20 mouse cellular contexts compared by ENCODE assay signal in genomic region chr1:90505599-90505998, GRCm38 (mm10).
DNase-seq lines count a peak whose midpoint lies in the region; ATAC-seq and TF ChIP-seq lines count a peak whose summit lies in the region.
"Had no signal": no experiment of that assay in that cellular context is flagged by ENCODE, and none has a peak within 500 bp of the region (broad histone marks: within the 10 kb centered on the region; RNA-seq: fewer than 3 reads in every experiment).

No protein-coding gene starts in this region.

- no peak for DNase-seq in heart, adult 8-10 months (ENCODE audit: low spot score)
- DNase-seq in 3T3-L1 (ENCODE audit: low read depth, low spot score): peak; percentile 40
- peak; percentile 5 for DNase-seq in CD4-positive helper T cell, adult 2 months (ENCODE audit: low read depth, low spot score)
- peak; percentile 11 for DNase-seq in thymus, adult 2 months
- no peak for DNase-seq in kidney, postnatal 4 days
- DNase-seq in left cerebral cortex, adult 11 months (ENCODE audit: low spot score): no peak
- no peak for DNase-seq in kidney, adult 2 months
- DNase-seq: cerebellum, adult 9-10 months; gastrocnemius, postnatal 14 days; heart, postnatal 4 days; kidney, adult 9 months; right cerebral cortex, postnatal 4 days had no signal

- peak overlapping the region; percentile 50 for H3K27ac ChIP-seq in heart, embryonic 15.5 days
- no peak overlapping the region for H3K27ac ChIP-seq in thymus, adult 2 months (ENCODE audit: control insufficient read depth, insufficient read depth, low read length)
- H3K27ac ChIP-seq in kidney, adult 2 months (ENCODE audit: insufficient read depth, low read depth, low read length): no peak overlapping the region
- H3K27ac ChIP-seq: embryonic facial prominence, embryonic 13.5 days; hindbrain, postnatal 0 days; lung, embryonic 15.5 days; macrophage; midbrain, embryonic 13.5 days had no signal

- H3K9me3 ChIP-seq in heart, embryonic 15.5 days (replicated peaks): no peaks in the 10 kb centered on the region
- H3K9me3 ChIP-seq: embryonic facial prominence, embryonic 13.5 days; limb, embryonic 15.5 days; lung, embryonic 15.5 days; midbrain, embryonic 13.5 days had no signal

- ATAC-seq in heart, embryonic 15.5 days (replicated peaks; ENCODE audit: insufficient number of reproducible peaks, insufficient read depth, low FRiP score, low read depth): no peak
- ATAC-seq: hindbrain, postnatal 0 days; midbrain, embryonic 13.5 days; Patski had no signal

- no peaks in the 10 kb centered on the region for H3K27me3 ChIP-seq in heart, embryonic 15.5 days
- no peaks in the 10 kb centered on the region for H3K27me3 ChIP-seq in thymus, adult 2 months (ENCODE audit: control insufficient read depth, insufficient read depth, low read length)
- H3K27me3 ChIP-seq in kidney, adult 2 months (replicated peaks; ENCODE audit: control insufficient read depth, insufficient read depth, low read length): no peaks in the 10 kb centered on the region
- H3K27me3 ChIP-seq: embryonic facial prominence, embryonic 13.5 days; limb, embryonic 15.5 days; midbrain, embryonic 13.5 days; Patski had no signal

- TF ChIP-seq CTCF in thymus, adult 2 months (IDR thresholded peaks at IDR 0.05; ENCODE audit: borderline replicate concordance, control insufficient read depth, extremely low read depth, insufficient read depth, low read length, poor library complexity): no peak
- no peak for TF ChIP-seq CTCF in kidney, adult 2 months (conservative IDR thresholded peaks at IDR 0.05; ENCODE audit: insufficient read depth, insufficient read length, low read depth, low read length)

- TF ChIP-seq POLR2A in thymus, adult 2 months (IDR thresholded peaks at IDR 0.05; ENCODE audit: control insufficient read depth, extremely low read depth, insufficient read depth, low read length, poor library complexity): no peak
- no peak for TF ChIP-seq POLR2A in kidney, adult 2 months (IDR thresholded peaks at IDR 0.05; ENCODE audit: low read depth, low read length)

- H3K9ac ChIP-seq in heart, embryonic 15.5 days: no peak overlapping the region
- H3K9ac ChIP-seq: embryonic facial prominence, embryonic 13.5 days; limb, embryonic 15.5 days; lung, embryonic 15.5 days; midbrain, embryonic 13.5 days had no signal

- H3K4me3 ChIP-seq in heart, embryonic 15.5 days: no peak overlapping the region
- H3K4me3 ChIP-seq in thymus, adult 2 months (ENCODE audit: control insufficient read depth, insufficient read depth, low read length): no peak overlapping the region
- H3K4me3 ChIP-seq in kidney, adult 2 months (ENCODE audit: insufficient read depth, low read depth, low read length): no peak overlapping the region
- H3K4me3 ChIP-seq: embryonic facial prominence, embryonic 13.5 days; limb, embryonic 15.5 days; lung, embryonic 15.5 days; midbrain, embryonic 13.5 days had no signal

- H3K36me3 ChIP-seq in heart, embryonic 15.5 days: no peaks in the 10 kb centered on the region
- H3K36me3 ChIP-seq in thymus, adult 2 months (ENCODE audit: control insufficient read depth, insufficient read depth, low read length): no peaks in the 10 kb centered on the region
- no peaks in the 10 kb centered on the region for H3K36me3 ChIP-seq in kidney, adult 2 months (ENCODE audit: control insufficient read depth, insufficient read depth, low read length)
- H3K36me3 ChIP-seq: embryonic facial prominence, embryonic 13.5 days; limb, embryonic 15.5 days; lung, embryonic 15.5 days; midbrain, embryonic 13.5 days had no signal

- WGBS in heart, embryonic 15.5 days: 73% methylated on average over 3 of the region's 3 CpGs
- WGBS in thymus, adult 2 months: 4% methylated on average over 3 of the region's 3 CpGs
- 86% methylated on average over 3 of the region's 3 CpGs for WGBS in kidney, adult 2 months

- no peak overlapping the region for H3K4me2 ChIP-seq in heart, embryonic 15.5 days
- H3K4me2 ChIP-seq: embryonic facial prominence, embryonic 13.5 days; limb, embryonic 15.5 days; lung, embryonic 15.5 days; midbrain, embryonic 13.5 days had no signal

- peaks cover 14% of the 10 kb centered on the region for H3K4me1 ChIP-seq in heart, embryonic 15.5 days (replicated peaks)
- H3K4me1 ChIP-seq in thymus, adult 2 months (replicated peaks; ENCODE audit: control insufficient read depth, insufficient read depth, low read length): peaks cover 6% of the 10 kb centered on the region
- H3K4me1 ChIP-seq in kidney, adult 2 months (ENCODE audit: control insufficient read depth, insufficient read depth, low read length): no peaks in the 10 kb centered on the region

Comparison
In these comparisons a context has a peak if more than half of its experiments do, and no peak if none do; other contexts are left out.
1. DNase-seq: peak in 3T3-L1 (single experiment), CD4-positive helper T cell, adult 2 months (single experiment) and thymus, adult 2 months (single experiment); none in heart, adult 8-10 months (single experiment), kidney, postnatal 4 days (0 of 2), left cerebral cortex, adult 11 months (single experiment) and kidney, adult 2 months (single experiment).